Mouse (Mus musculus): ENCODE data around the gene Pde4d.

Pde4d gene

GRCm38 (mm10) chr13:108449116-108450097 is at the start of gene Pde4d:
Gene Pde4d (plus strand): TSS chr13:108449948.
- DNase-seq (ENCODE audit: extremely low read depth, low read depth, low spot score), result no peak

- no peak for DNase-seq (ENCODE audit: extremely low read depth, low read depth, low spot score)
Observed at GRCm38 (mm10) chr13:108403197-108403596, 46.6 kb upstream of the Pde4d start.

GRCm38 (mm10) chr13:108404372-108404771 is 45.4 kb upstream of the Pde4d start:
- no peak for DNase-seq (ENCODE audit: extremely low read depth, low read depth, low spot score)

- no peak for DNase-seq (ENCODE audit: extremely low read depth, low read depth, low spot score)
Observed at GRCm38 (mm10) chr13:108415464-108415863, 34.3 kb upstream of the Pde4d start.

GRCm38 (mm10) chr13:108418741-108419507 is 30.8 kb upstream of the Pde4d start:
- no peak for DNase-seq (ENCODE audit: extremely low read depth, low read depth, low spot score)

GRCm38 (mm10) chr13:108426322-108426721 is 23.4 kb upstream of the Pde4d start:
- no peak for DNase-seq (ENCODE audit: extremely low read depth, low read depth, low spot score)

GRCm38 (mm10) chr13:108428809-108429208 is 20.9 kb upstream of the Pde4d start:
- no peak for DNase-seq (ENCODE audit: extremely low read depth, low read depth, low spot score)

GRCm38 (mm10) chr13:108429623-108430022 is 20.1 kb upstream of the Pde4d start:
- DNase-seq (ENCODE audit: extremely low read depth, low read depth, low spot score), result no peak

GRCm38 (mm10) chr13:108431776-108432175 is 18.0 kb upstream of the Pde4d start:
- no peak for DNase-seq (ENCODE audit: extremely low read depth, low read depth, low spot score)

- no peak for DNase-seq (ENCODE audit: extremely low read depth, low read depth, low spot score)
Observed at GRCm38 (mm10) chr13:108435687-108436086, 14.1 kb upstream of the Pde4d start.

- no peak for DNase-seq (ENCODE audit: extremely low read depth, low read depth, low spot score)
Observed at GRCm38 (mm10) chr13:108437424-108437823, 12.3 kb upstream of the Pde4d start.

GRCm38 (mm10) chr13:108439012-108439411 is 10.7 kb upstream of the Pde4d start:
- DNase-seq (ENCODE audit: extremely low read depth, low read depth, low spot score), result no peak

- no peak for DNase-seq (ENCODE audit: extremely low read depth, low read depth, low spot score)
Observed at GRCm38 (mm10) chr13:108448348-108448931, 1.3 kb upstream of the Pde4d start.

GRCm38 (mm10) chr13:108451122-108451521 is 1.4 kb downstream of the Pde4d start:
- no peak for DNase-seq (ENCODE audit: extremely low read depth, low read depth, low spot score)

- DNase-seq (ENCODE audit: extremely low read depth, low read depth, low spot score), result no peak
Observed at GRCm38 (mm10) chr13:108453064-108453919, 3.5 kb downstream of the Pde4d start.

GRCm38 (mm10) chr13:108462518-108462917 is 12.8 kb downstream of the Pde4d start:
- DNase-seq (ENCODE audit: extremely low read depth, low read depth, low spot score), result no peak

GRCm38 (mm10) chr13:108465755-108466154 is 16.0 kb downstream of the Pde4d start:
- no peak for DNase-seq (ENCODE audit: extremely low read depth, low read depth, low spot score)

GRCm38 (mm10) chr13:108467046-108467445 is 17.3 kb downstream of the Pde4d start:
- no peak for DNase-seq (ENCODE audit: extremely low read depth, low read depth, low spot score)

GRCm38 (mm10) chr13:108480451-108480850 is 30.7 kb downstream of the Pde4d start:
- no peak for DNase-seq (ENCODE audit: extremely low read depth, low read depth, low spot score)

- DNase-seq (ENCODE audit: extremely low read depth, low read depth, low spot score), result no peak
Observed at GRCm38 (mm10) chr13:108485036-108485435, 35.3 kb downstream of the Pde4d start.
